Mouse (Mus musculus) CH12.LX (cell line): Measurements from ENCODE around the gene Megf8. TPM values are rescaled to one million over a fixed set of nuclear protein-coding genes. Genes with fewer than 3 reads are reported as not detected.

ENCODE experiments used
- DNase-seq: peaks from one replicate; pipeline ENCODE4 v3.0.0-alpha.2; 2013; ENCODE audit errors: extremely low read depth
- H3K27ac ChIP-seq: 2 replicates; pipeline ENCODE4 v1.5.1; 2012; ENCODE audit warnings: low read depth, mild to moderate bottlenecking, control low read depth, moderate library complexity; ENCODE audit not compliant: insufficient read depth
- H3K27me3 ChIP-seq: replicated peaks from 2 replicates; pipeline ENCODE3; 2012; ENCODE audit warnings: inconsistent platforms
- H3K36me3 ChIP-seq, 2 experiments: replicated peaks in 1 of 2; 2 replicates each; pipeline versions ENCODE3 to v1.6.1; 2012; ENCODE audit warnings: inconsistent platforms in 1 of 2, low read length in 1 of 2, mild to moderate bottlenecking in 1 of 2, mixed read lengths in 1 of 2, moderate library complexity in 1 of 2; ENCODE audit not compliant: control insufficient read depth in 1 of 2, insufficient read depth in 1 of 2
- H3K4me1 ChIP-seq, 2 experiments: 2 replicates each; pipeline ENCODE4 v1.6.1; 2012; ENCODE audit warnings: inconsistent platforms in 1 of 2, moderate library complexity in 1 of 2; ENCODE audit not compliant: insufficient read depth in 2 of 2, control insufficient read depth in 1 of 2
- H3K4me2 ChIP-seq: 2 replicates; pipeline ENCODE4 v1.6.1; 2012; ENCODE audit warnings: low read depth, mild to moderate bottlenecking, control low read depth; ENCODE audit not compliant: poor library complexity, insufficient read depth, severe bottlenecking
- H3K4me3 ChIP-seq, 3 experiments: fragments of 150-350 bp in 1 of 3; sonication (generic) in 1 of 3; replicated peaks in 1 of 3; 2 replicates each; pipeline versions ENCODE3 to v1.5.1; 2011 to 2012; ENCODE audit warnings: low read depth in 2 of 3, low read length in 2 of 3, mild to moderate bottlenecking in 2 of 3, moderate library complexity in 2 of 3, control low read depth in 1 of 3, improper control_type of control experiment in 1 of 3, inconsistent platforms in 1 of 3, mixed read lengths in 1 of 3; ENCODE audit not compliant: poor library complexity in 1 of 3
- H3K79me2 ChIP-seq: replicated peaks from 2 replicates; pipeline ENCODE4 v1.6.1; 2012; ENCODE audit warnings: mild to moderate bottlenecking, moderate library complexity; ENCODE audit not compliant: control insufficient read depth, poor library complexity, insufficient read depth, severe bottlenecking; ENCODE audit errors: extremely low read depth
- H3K9ac ChIP-seq: 2 replicates; pipeline ENCODE4 v1.6.1; 2012; ENCODE audit warnings: low read depth, mild to moderate bottlenecking, control low read depth, moderate library complexity; ENCODE audit not compliant: insufficient read depth
- H3K9me3 ChIP-seq: replicated peaks from 2 replicates; pipeline ENCODE3; 2012; ENCODE audit warnings: low read length, inconsistent platforms, mixed read lengths
- CHD2 ChIP-seq: IDR thresholded peaks from 2 replicates; pipeline ENCODE4 v1.6.1; 2011; ENCODE audit warnings: low read length, improper control_type of control experiment
- EP300 ChIP-seq: IDR thresholded peaks from 2 replicates; pipeline ENCODE4 v1.6.1; 2011; ENCODE audit warnings: low read length, improper control_type of control experiment
- HCFC1 ChIP-seq: IDR thresholded peaks from 2 replicates; pipeline ENCODE4 v1.6.1; 2012; ENCODE audit warnings: low read depth, mild to moderate bottlenecking, inconsistent platforms, low read length, improper control_type of control experiment
- IRF4 ChIP-seq: IDR thresholded peaks from 2 replicates; pipeline ENCODE4 v1.6.1; 2014; ENCODE audit warnings: low read depth, mild to moderate bottlenecking, inconsistent platforms, low read length, improper control_type of control experiment
- MAFK ChIP-seq: IDR thresholded peaks from 2 replicates; pipeline ENCODE4 v1.6.1; 2011; ENCODE audit warnings: low read length, improper control_type of control experiment; ENCODE audit not compliant: insufficient replicate concordance
- MAX ChIP-seq: IDR thresholded peaks from 2 replicates; pipeline ENCODE4 v1.6.1; 2011; ENCODE audit warnings: low read length, improper control_type of control experiment
- MAZ ChIP-seq: IDR thresholded peaks from 2 replicates; pipeline ENCODE4 v1.6.1; 2012; ENCODE audit warnings: low read depth, mild to moderate bottlenecking, inconsistent platforms, low read length, improper control_type of control experiment, moderate library complexity
- MEF2A ChIP-seq: IDR thresholded peaks from 2 replicates; pipeline ENCODE4 v1.6.1; 2014; ENCODE audit warnings: low read depth, mild to moderate bottlenecking, inconsistent platforms, low read length, improper control_type of control experiment, borderline replicate concordance
- MXI1 ChIP-seq: IDR thresholded peaks from 2 replicates; pipeline ENCODE4 v1.6.1; 2011; ENCODE audit warnings: mild to moderate bottlenecking, low read depth, low read length, improper control_type of control experiment
- NELFE ChIP-seq: IDR thresholded peaks from 2 replicates; pipeline ENCODE4 v1.6.1; 2011; ENCODE audit warnings: low read depth, low read length, improper control_type of control experiment
- NRF1 ChIP-seq: IDR thresholded peaks from 2 replicates; pipeline ENCODE4 v1.6.1; 2014; ENCODE audit warnings: low read depth, mild to moderate bottlenecking, inconsistent platforms, low read length, improper control_type of control experiment, moderate library complexity
- PAX5 ChIP-seq: IDR thresholded peaks from 2 replicates; pipeline ENCODE4 v1.6.1; 2012; ENCODE audit warnings: low read length, inconsistent platforms, mixed read lengths
- POLR2A ChIP-seq: IDR thresholded peaks from 2 replicates; pipeline ENCODE4 v1.6.1; 2011; ENCODE audit warnings: low read depth, mild to moderate bottlenecking, improper control_type of control experiment, low read length
- POLR2AphosphoS2 ChIP-seq: IDR thresholded peaks from 2 replicates; pipeline ENCODE4 v1.6.1; 2011; ENCODE audit warnings: low read depth, low read length, improper control_type of control experiment
- TBP ChIP-seq: conservative IDR thresholded peaks from 2 replicates; pipeline ENCODE4 v1.6.1; 2011; ENCODE audit warnings: low read depth, low read length, improper control_type of control experiment
- TCF12 ChIP-seq: IDR thresholded peaks from 2 replicates; pipeline ENCODE4 v1.6.1; 2014; ENCODE audit warnings: low read depth, mild to moderate bottlenecking, inconsistent platforms, low read length, improper control_type of control experiment
- UBTF ChIP-seq: IDR thresholded peaks from 2 replicates; pipeline ENCODE4 v1.6.1; 2012; ENCODE audit warnings: low read depth, mild to moderate bottlenecking, inconsistent platforms, low read length, improper control_type of control experiment, moderate library complexity
- USF1 ChIP-seq: IDR thresholded peaks from 2 replicates; pipeline ENCODE4 v1.6.1; 2014; ENCODE audit warnings: low read depth, mild to moderate bottlenecking, inconsistent platforms, low read length, improper control_type of control experiment
- USF2 ChIP-seq: conservative IDR thresholded peaks from 2 replicates; pipeline ENCODE4 v1.6.1; 2011; ENCODE audit warnings: low read depth, low read length, improper control_type of control experiment
- ZC3H11A ChIP-seq: IDR thresholded peaks from 2 replicates; pipeline ENCODE4 v1.6.1; 2012; ENCODE audit warnings: low read depth, mild to moderate bottlenecking, inconsistent platforms, low read length, improper control_type of control experiment
- dilution Hi-C: fragments of 300-500 bp; cut with MboI; formaldehyde crosslinking; loops from 2 replicates; pipeline ENCODE4 v1.14.3; 2020; ENCODE audit warnings: low sequenced_read_pairs; ENCODE audit not compliant: extremely low pct_unique_long_range_greater_than_20kb, extremely low pct_ligation_motif_present
- in situ Hi-C: fragments of 300-500 bp; cut with MboI; formaldehyde crosslinking; loops from 3 replicates; pipeline ENCODE4 v1.14.3; 2019; ENCODE audit warnings: low sequenced_read_pairs, low pct_ligation_motif_present, low pct_unique_long_range_greater_than_20kb, mixed read lengths
- polyA plus RNA-seq: library from polyadenylated mRNA; unstranded; fragments of >175 nt; gene quantifications from 2 replicates; pipeline ENCODE4 v1.2.1, GENCODE M21; 2012; ENCODE audit warnings: low read depth; ENCODE audit not compliant: insufficient read length
- total RNA-seq, 2 experiments: library from RNA; depleted of rRNA; stranded (reverse); fragments of 300-350 nt in 1 of 2; fragments of >200 nt in 1 of 2; gene quantifications; 2 replicates each; pipeline ENCODE4 v1.2.3; 2012 to 2014

Gene Megf8
- total and polyA plus RNA-seq, 3 experiments = 0.62 to 1.7 (median 1.2) TPM

- no peak for TF ChIP-seq USF1
- TF ChIP-seq ZC3H11A = no peak
- 0 out of 2 replicates have a peak, but pooled peaks have one; percentile 35 for TF ChIP-seq MAZ
- TF ChIP-seq POLR2AphosphoS2 = no peak
- peak; percentile 97 for TF ChIP-seq EP300
- TF ChIP-seq CHD2 = peak; percentile 50
- TF ChIP-seq IRF4 = peak; percentile 98
- TF ChIP-seq PAX5 = no peak
- no peak for TF ChIP-seq UBTF
- peak; percentile 80; the same call in 1 of the 2 replicates for TF ChIP-seq MAFK
- TF ChIP-seq MAX = no peak
- TF ChIP-seq USF2 = no peak
- peak; percentile 99 for TF ChIP-seq TCF12
- no peak for TF ChIP-seq TBP
- TF ChIP-seq MEF2A = peak; percentile 71; the same call in 1 of the 2 replicates
Measured at GRCm38 (mm10) chr7:25294960-25295722, 21.8 kb upstream of the Megf8 start (continued).

DNA sequence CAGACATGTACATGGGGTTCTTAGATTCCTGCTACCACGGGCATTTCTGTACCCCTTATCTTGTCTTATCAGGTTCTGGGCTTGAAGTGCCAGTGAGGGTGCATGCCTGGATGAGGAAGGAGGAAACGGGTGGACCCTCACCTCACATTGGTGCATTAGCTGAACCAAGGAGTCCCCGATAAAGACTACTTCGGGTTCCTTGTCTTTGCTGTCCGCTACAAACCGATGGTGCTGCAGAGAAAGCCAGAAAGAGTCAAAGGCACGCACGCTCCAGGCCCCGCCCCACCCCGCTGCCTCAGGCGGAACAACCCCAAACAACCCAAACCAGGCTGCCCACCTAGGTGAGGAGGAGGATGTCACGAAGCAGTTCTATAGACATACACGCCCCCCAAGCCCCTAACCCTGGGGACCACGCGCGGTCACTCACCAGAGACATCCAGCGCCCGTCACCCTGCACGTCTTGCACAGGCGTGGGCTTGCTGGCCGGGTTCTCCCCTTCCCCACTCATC lies 20.0 kb upstream of the Megf8 start:
- dilution Hi-C loops = no loop called here
- no peak for DNase-seq
- in situ Hi-C loops = no loop called here
- peak overlapping the region; percentile 48; the same call in 1 of the 2 replicates for H3K4me2 ChIP-seq
- H3K4me1 ChIP-seq = peaks cover 17 to 54% of the 10 kb centered on the region in 2 experiments
- no peaks in the 10 kb centered on the region for H3K79me2 ChIP-seq
- peaks cover 25 to 26% of the 10 kb centered on the region in 2 experiments for H3K36me3 ChIP-seq
- H3K9ac ChIP-seq = peak overlapping the region; percentile 42; the same call in 1 of the 2 replicates
- H3K4me3 ChIP-seq = peak overlapping the region; percentile 51 to 74 (median 64)
- TF ChIP-seq NRF1 (peak; percentile 38; the same call in 1 of the 2 replicates), NELFE (no peak), MXI1 (peak; percentile 53; the same call in 1 of the 2 replicates), HCFC1 (no peak), POLR2A (no peak)
- H3K27ac ChIP-seq = 0 out of 2 replicates have a peak overlapping the region, but pooled peaks have one; percentile 56
- H3K9me3 ChIP-seq = no peaks in the 10 kb centered on the region
- H3K27me3 ChIP-seq = no peaks in the 10 kb centered on the region
